Mouse (Mus musculus): ENCODE results near the gene Nup85.

DNA sequence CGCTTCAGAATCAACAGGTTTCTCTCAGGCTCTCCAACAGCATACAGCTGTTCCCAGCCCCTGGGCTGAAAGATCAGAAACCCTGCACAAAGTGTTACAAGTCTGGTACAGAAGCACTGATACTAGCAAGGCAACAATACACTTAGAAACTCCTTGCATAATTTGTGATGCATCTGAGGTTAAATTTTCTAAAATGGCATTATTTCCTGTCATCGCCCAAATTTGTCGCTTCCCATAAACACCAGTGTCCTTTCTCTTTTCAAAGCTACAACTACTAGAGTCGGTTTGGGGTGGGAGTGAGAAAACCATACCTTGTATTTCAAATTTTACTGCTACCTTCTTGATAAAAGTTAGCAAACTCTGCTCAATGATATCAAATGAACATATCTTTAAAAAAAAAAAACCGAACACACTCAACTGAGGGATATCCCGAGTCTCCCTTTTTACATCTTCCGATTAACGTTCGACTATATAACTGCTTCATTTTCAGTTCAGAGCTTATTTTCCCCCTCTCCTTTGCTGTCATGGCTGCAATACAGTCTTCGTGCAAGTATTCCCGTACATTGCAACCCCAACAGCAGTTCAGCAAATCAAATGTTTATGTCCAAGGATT is 29.4 kb upstream of the Nup85 start:
- TF ChIP-seq HCFC1 (IDR thresholded peaks at IDR 0.05; ENCODE audit: borderline replicate concordance, insufficient read depth, low read length) (no peak), MAFK (IDR thresholded peaks at IDR 0.05; ENCODE audit: insufficient read depth, low read depth, low read length) (no peak), ZC3H11A (IDR thresholded peaks at IDR 0.05; ENCODE audit: borderline replicate concordance, low read depth, low read length) (no peak)
